Mouse (Mus musculus) thymus, adult 2 months (tissue): ENCODE results near the gene Rad51b.

Experiments used
- CTCF ChIP-seq: fragments of 200-500 bp; IDR thresholded peaks from 2 replicates; pipeline ENCODE4 v1.5.1; 2012; ENCODE audit warnings: mild to moderate bottlenecking, control low read depth, low read length, moderate library complexity, borderline replicate concordance; ENCODE audit not compliant: control insufficient read depth, poor library complexity, insufficient read depth; ENCODE audit errors: extremely low read depth
- POLR2A ChIP-seq: fragments of 200-500 bp; IDR thresholded peaks from 2 replicates; pipeline ENCODE4 v1.6.1; 2012; ENCODE audit warnings: mild to moderate bottlenecking, low read length, control low read depth, moderate library complexity; ENCODE audit not compliant: control insufficient read depth, poor library complexity, insufficient read depth; ENCODE audit errors: extremely low read depth

GRCm38 (mm10) chr12:79442126-79442525 is 145.0 kb downstream of the Rad51b start:
- TF ChIP-seq POLR2A = no peak
- TF ChIP-seq CTCF = no peak
